Mouse (Mus musculus): Measurements from ENCODE around the gene Ppp1r9b. TPM values are rescaled to one million over a fixed set of nuclear protein-coding genes. Genes with fewer than 3 reads are reported as not detected.

The Ppp1r9b gene
- polyA plus RNA-seq, 1 experiment: 29.9 TPM

DNA sequence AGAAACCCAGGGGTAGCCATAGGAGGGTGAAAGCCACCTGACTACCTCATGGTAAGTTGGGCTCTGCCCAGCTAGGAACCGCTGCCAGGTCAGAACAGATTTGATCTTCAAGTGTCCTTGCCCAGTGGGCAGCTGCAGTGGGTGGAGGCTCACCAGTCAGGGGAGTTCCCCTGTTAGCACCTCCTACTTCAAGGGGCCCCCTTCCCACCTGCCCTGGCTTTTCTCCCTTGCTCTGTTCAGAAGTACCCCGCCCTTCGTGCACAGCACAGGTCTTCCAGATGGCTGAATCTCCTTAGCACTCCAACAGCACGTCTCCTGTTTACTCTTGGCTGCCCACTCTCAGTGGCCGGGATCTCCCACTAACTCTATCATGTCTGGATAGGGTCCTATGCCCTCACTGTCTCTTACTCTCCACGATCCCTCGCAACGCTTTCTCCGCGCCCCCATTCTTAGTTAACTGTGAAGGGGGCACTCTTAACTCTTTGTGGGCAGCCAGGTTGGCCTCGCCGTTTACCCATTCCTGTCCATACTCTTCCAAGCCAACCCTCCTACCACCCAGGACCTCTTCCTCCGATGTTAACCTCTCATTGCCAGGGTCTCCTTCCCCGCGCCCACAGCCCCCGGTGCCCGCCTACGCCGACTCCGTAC, 49.8 kb downstream of the Ppp1r9b start:
- Histone ChIP-seq H3K27me3 (replicated peaks; ENCODE audit: control insufficient read depth, insufficient read depth, low read length) (no peaks in the 10 kb centered on the region), H3K36me3 (ENCODE audit: control insufficient read depth, insufficient read depth, low read length) (peaks cover 5% of the 10 kb centered on the region; the same call in 1 of the 2 replicates), H3K4me3 (ENCODE audit: insufficient read depth, low read depth, low read length) (peak overlapping the region; percentile 87), H3K4me1 (ENCODE audit: control insufficient read depth, insufficient read depth, low read length) (peaks cover 28% of the 10 kb centered on the region), H3K27ac (ENCODE audit: insufficient read depth, low read depth, low read length) (peak overlapping the region; percentile 99)
- TF ChIP-seq CTCF (conservative IDR thresholded peaks at IDR 0.05; ENCODE audit: insufficient read depth, insufficient read length, low read depth, low read length) (no peak), POLR2A (IDR thresholded peaks at IDR 0.05; ENCODE audit: low read depth, low read length) (peak; percentile 91)
- peak; percentile 97 for DNase-seq
- WGBS: 2% methylated on average over 20 of the region's 20 CpGs

DNA sequence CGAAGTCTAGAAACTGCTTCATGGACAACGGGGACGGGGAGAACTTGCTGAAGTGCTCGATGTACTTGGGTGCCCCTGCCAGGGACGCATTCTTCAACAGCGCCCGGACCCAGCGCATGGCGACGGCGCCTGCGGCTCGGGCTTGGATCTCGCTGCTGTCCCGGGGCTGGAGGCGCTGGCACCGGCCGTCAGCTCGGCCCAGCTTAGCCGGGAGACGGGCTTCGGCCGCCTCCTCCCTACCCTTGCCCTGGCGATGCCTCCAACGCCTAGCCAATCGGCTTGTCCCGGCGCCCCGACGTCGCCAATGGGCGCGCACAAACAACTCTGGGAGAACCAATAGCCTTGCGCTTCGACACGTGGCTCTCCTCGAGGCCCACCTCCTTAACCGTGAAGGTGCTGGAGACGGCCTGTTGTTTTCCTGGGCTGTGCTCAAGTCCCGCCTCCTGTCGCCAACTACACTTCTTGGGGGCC, 50.3 kb downstream of the Ppp1r9b start, which contains the start of gene Pdk2:
Pdk2 (minus strand) TSS at position 216 of the 471 bp plus-strand sequence.
- Histone ChIP-seq H3K27ac (ENCODE audit: insufficient read depth, low read depth, low read length) (peak within 1 kb of the TSS; percentile 99), H3K4me1 (ENCODE audit: control insufficient read depth, insufficient read depth, low read length) (peaks cover 26% of the 10 kb centered on the region), H3K36me3 (ENCODE audit: control insufficient read depth, insufficient read depth, low read length) (peaks cover 5% of the 10 kb centered on the region; the same call in 1 of the 2 replicates), H3K4me3 (ENCODE audit: insufficient read depth, low read depth, low read length) (peak within 1 kb of the TSS; percentile 87), H3K27me3 (replicated peaks; ENCODE audit: control insufficient read depth, insufficient read depth, low read length) (no peaks in the 10 kb centered on the region)
- TF ChIP-seq POLR2A (IDR thresholded peaks at IDR 0.05; ENCODE audit: low read depth, low read length) (peak; percentile 88), CTCF (conservative IDR thresholded peaks at IDR 0.05; ENCODE audit: insufficient read depth, insufficient read length, low read depth, low read length) (no peak)
- DNase-seq: peak; percentile 99
- WGBS: under 1% methylated on average over 41 of the region's 41 CpGs

DNA sequence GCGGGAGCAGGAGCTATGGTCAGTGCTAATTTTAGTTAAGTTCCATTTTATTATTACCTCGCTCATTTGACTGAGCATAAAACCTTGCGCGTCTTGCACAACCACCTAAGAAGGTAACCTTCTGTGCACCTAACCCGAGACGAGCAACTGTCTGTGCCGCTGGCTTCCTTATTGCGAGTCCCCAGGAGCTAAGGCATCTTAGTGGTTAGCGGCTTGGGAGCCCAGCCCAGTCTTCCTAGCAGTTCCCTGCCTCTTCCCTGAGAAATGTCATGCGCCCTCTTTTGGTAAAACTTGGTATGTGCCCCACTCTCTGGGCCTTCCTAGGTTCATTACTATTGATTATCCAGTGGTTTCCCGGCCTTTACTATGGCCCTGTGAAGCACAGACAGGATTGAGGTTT, 51.3 kb downstream of the Ppp1r9b start:
- Histone ChIP-seq H3K4me1 (ENCODE audit: control insufficient read depth, insufficient read depth, low read length) (peaks cover 23% of the 10 kb centered on the region), H3K4me3 (ENCODE audit: insufficient read depth, low read depth, low read length) (peak overlapping the region; percentile 57), H3K27ac (ENCODE audit: insufficient read depth, low read depth, low read length) (peak overlapping the region; percentile 91), H3K36me3 (ENCODE audit: control insufficient read depth, insufficient read depth, low read length) (peaks cover 3% of the 10 kb centered on the region; the same call in 1 of the 2 replicates), H3K27me3 (replicated peaks; ENCODE audit: control insufficient read depth, insufficient read depth, low read length) (no peaks in the 10 kb centered on the region)
- DNase-seq: peak; percentile 92
- peak; percentile 76 for TF ChIP-seq CTCF (conservative IDR thresholded peaks at IDR 0.05; ENCODE audit: insufficient read depth, insufficient read length, low read depth, low read length)
- TF ChIP-seq POLR2A (IDR thresholded peaks at IDR 0.05; ENCODE audit: low read depth, low read length): no peak
- 0% methylated on average over 11 of the region's 11 CpGs for WGBS

DNA sequence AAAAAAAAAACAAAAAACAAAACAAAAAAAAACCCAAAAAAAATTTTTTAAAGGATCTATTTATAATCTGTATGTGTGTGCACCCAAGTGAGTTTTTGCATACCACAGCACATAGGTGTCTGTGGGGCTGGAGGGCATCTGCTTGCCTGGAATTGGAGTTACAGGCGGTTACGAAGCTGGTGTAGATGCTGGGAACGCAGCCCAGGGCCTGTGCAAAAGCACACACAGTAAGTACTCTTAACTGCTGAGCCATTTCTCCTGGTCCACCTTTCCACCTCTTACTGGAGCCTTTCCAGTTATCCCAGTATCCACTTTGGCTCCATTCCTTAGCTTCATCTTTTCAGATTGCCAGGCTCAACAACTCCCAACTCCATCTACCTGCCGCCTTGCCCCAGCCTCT, 52.2 kb downstream of the Ppp1r9b start:
- Histone ChIP-seq H3K27me3 (replicated peaks; ENCODE audit: control insufficient read depth, insufficient read depth, low read length) (no peaks in the 10 kb centered on the region), H3K4me3 (ENCODE audit: insufficient read depth, low read depth, low read length) (no peak overlapping the region), H3K4me1 (ENCODE audit: control insufficient read depth, insufficient read depth, low read length) (peaks cover 18% of the 10 kb centered on the region), H3K27ac (ENCODE audit: insufficient read depth, low read depth, low read length) (no peak overlapping the region), H3K36me3 (ENCODE audit: control insufficient read depth, insufficient read depth, low read length) (no peaks in the 10 kb centered on the region)
- no peak for TF ChIP-seq CTCF (conservative IDR thresholded peaks at IDR 0.05; ENCODE audit: insufficient read depth, insufficient read length, low read depth, low read length)
- DNase-seq: no peak
- 94% methylated on average over 4 of the region's 4 CpGs for WGBS

DNA sequence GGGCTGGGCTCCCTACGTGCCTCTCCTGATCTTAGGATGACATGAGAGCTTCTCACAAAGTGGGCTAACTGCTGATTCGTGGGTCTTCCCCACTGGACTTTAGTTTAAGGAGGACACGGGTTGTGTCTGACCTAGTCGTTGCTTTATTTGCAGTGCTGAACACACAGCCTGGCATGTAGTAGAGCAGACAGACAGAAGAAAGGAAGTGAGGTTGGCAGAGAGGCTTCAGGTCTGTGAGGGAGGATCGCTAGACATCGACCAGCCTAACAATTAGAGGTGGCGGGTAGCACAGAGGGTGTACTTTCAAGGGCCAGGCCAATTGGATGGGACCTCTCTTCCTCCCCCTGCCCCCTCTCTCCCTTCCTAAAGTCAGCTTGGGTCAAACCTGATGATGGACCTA, 52.8 kb downstream of the Ppp1r9b start:
- H3K27me3 ChIP-seq (replicated peaks; ENCODE audit: control insufficient read depth, insufficient read depth, low read length): no peaks in the 10 kb centered on the region
- 65% methylated on average over 7 of the region's 7 CpGs for WGBS
- TF ChIP-seq POLR2A (IDR thresholded peaks at IDR 0.05; ENCODE audit: low read depth, low read length): no peak

DNA sequence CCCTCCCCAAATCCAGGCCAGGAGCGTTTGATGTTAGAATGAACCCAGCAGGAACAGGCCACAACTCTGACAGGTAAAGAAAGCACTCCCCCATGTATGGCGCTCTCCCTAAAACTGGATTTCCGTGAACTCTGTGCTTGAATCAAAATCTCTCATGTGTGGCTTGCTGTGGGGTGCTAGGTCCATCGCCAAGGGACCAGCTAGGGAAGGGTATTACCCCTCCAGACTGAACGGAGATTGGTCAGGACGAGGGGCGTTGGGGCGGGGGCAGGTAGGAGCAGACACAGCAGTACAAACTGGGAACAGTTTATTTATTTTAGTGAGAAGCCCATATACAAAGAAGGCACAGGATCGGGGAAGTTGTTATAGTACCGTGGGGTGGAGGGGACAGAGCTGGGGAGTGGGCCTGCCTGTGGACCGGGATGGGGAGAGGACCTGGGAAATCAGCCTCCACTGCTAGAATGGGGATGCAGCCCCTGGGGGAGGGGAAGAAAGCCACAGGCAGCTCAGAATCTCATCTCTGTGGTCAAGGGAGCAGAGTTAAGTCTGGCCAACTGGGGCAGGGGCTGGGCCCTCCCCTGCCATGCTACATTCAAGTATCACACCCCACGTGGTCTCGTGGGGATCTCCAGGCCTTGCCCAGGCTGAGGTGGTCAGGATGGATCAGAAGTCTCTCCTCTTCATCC, 53.5 kb downstream of the Ppp1r9b start:
- no peak for DNase-seq
- H3K4me3 ChIP-seq (ENCODE audit: insufficient read depth, low read depth, low read length): no peak overlapping the region
- no peaks in the 10 kb centered on the region for H3K27me3 ChIP-seq (replicated peaks; ENCODE audit: control insufficient read depth, insufficient read depth, low read length)
- TF ChIP-seq CTCF (conservative IDR thresholded peaks at IDR 0.05; ENCODE audit: insufficient read depth, insufficient read length, low read depth, low read length): no peak
- H3K27ac ChIP-seq (ENCODE audit: insufficient read depth, low read depth, low read length): no peak overlapping the region
- WGBS: 72% methylated on average over 13 of the region's 13 CpGs
- no peaks in the 10 kb centered on the region for H3K36me3 ChIP-seq (ENCODE audit: control insufficient read depth, insufficient read depth, low read length)
- H3K4me1 ChIP-seq (ENCODE audit: control insufficient read depth, insufficient read depth, low read length): peaks cover 9% of the 10 kb centered on the region

More for the DNA sequence above, 52.8 kb downstream of the Ppp1r9b start:
- no peak overlapping the region for H3K4me3 ChIP-seq (ENCODE audit: insufficient read depth, low read depth, low read length)
- no peak for DNase-seq
- peaks cover 13% of the 10 kb centered on the region for H3K4me1 ChIP-seq (ENCODE audit: control insufficient read depth, insufficient read depth, low read length)
- H3K36me3 ChIP-seq (ENCODE audit: control insufficient read depth, insufficient read depth, low read length): no peaks in the 10 kb centered on the region
- H3K27ac ChIP-seq (ENCODE audit: insufficient read depth, low read depth, low read length): no peak overlapping the region

DNA sequence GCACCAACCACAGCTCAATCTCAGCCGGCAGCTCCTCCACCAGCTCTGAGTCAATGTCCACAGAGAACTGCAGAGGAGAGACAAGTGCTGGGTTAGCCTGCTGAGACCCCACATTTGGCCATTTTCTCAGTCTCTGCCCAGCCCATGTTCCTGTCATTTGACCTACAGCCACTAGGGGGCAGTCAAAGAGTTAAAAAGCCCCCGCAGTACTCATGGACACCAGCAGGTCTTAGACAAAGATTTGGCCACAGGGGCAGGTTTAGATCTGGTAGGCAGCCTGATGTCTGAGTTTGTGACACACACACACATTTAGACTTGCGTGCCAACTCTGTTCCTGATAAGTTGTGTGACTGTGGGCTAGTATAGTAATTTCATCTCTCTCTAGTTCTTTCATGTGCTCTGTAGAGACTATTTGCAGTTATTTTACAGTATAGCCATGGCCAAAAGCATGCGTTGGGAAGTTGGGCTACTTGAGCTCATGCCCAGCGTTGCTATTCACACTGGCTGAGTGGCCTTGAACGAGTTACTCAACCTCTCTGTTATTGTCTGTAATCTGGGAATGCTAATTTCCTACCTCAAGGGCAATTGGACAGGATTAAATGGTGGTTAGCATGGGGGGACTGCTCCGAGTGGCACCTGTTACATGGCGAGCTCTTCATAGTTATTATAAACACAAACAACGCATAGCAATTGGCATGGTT, 56.3 kb downstream of the Ppp1r9b start:
- WGBS: 61% methylated on average over 9 of the region's 9 CpGs
- TF ChIP-seq CTCF (conservative IDR thresholded peaks at IDR 0.05; ENCODE audit: insufficient read depth, insufficient read length, low read depth, low read length) (peak; percentile 87), POLR2A (IDR thresholded peaks at IDR 0.05; ENCODE audit: low read depth, low read length) (no peak)
- H3K4me1 ChIP-seq (ENCODE audit: control insufficient read depth, insufficient read depth, low read length): no peaks in the 10 kb centered on the region; the same call in 1 of the 2 replicates
- no peaks in the 10 kb centered on the region for H3K27me3 ChIP-seq (replicated peaks; ENCODE audit: control insufficient read depth, insufficient read depth, low read length)
- peak; percentile 69 for DNase-seq
- no peaks in the 10 kb centered on the region for H3K36me3 ChIP-seq (ENCODE audit: control insufficient read depth, insufficient read depth, low read length)
- no peak overlapping the region for H3K4me3 ChIP-seq (ENCODE audit: insufficient read depth, low read depth, low read length)
- H3K27ac ChIP-seq (ENCODE audit: insufficient read depth, low read depth, low read length): no peak overlapping the region

All from kidney, adult 2 months (tissue).